Mouse (Mus musculus): ENCODE results near the gene Zbtb8os. TPM values are rescaled to one million over a fixed set of nuclear protein-coding genes. Genes with fewer than 3 reads are reported as not detected.

Zbtb8os gene
- polyA plus RNA-seq, 1 experiment: 62.2 TPM

DNA sequence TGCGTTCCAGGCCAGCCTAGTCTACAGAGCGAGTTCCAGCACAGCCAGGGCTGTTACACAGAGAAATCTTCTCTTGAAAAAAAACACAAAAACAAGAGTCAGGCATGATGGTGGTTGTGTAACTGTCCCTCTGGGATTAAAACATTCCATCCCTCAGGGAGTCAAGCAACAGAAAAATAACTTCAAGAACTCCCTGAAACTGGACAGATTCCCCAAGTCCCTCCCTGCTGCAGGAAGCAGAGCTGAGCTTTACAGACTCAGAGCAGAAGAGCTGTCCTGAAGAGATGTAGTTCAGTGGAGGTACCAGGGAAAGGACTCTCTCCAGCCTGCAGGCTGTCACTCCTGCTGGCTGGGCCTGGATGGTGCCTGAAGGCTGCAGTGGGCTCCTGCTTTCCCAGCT, 47.0 kb downstream of the Zbtb8os start:
- no peak overlapping the region for H3K4me3 ChIP-seq (replicated peaks; ENCODE audit: control insufficient read depth, low read depth, low read length)
- WGBS: 91% methylated on average over 2 of the region's 2 CpGs

DNA sequence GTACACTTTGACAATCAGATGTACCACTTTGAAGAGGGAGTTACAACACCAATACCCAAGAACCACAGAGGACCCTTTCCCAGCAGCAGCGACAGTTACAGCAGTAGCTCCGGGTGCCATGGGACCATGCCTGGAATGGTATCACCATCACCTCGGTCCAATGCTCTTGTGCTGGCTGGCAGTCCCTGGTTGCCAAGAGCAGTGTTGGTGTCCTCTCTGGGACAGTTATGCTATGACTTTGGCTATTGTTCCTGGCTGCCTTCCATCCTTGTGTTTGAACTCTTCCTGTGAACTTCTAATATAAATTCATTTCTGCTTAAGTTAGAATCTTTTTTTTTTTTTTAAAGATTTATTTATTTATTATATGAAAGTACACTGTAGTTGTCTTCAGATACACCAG, 48.1 kb downstream of the Zbtb8os start:
- TF ChIP-seq CTCF (IDR thresholded peaks at IDR 0.05; ENCODE audit: control insufficient read depth, insufficient read depth, low read length) (no peak), POLR2A (IDR thresholded peaks at IDR 0.05; ENCODE audit: borderline replicate concordance, control insufficient read depth, low read depth, low read length) (no peak)
- WGBS: 88% methylated on average over 3 of the region's 3 CpGs
- Histone ChIP-seq H3K4me1 (ENCODE audit: control insufficient read depth, insufficient read depth, low read length) (no peaks in the 10 kb centered on the region; the same call in 1 of the 2 replicates), H3K4me3 (replicated peaks; ENCODE audit: control insufficient read depth, low read depth, low read length) (no peak overlapping the region), H3K27ac (ENCODE audit: control insufficient read depth, insufficient read depth, low read depth, low read length, poor library complexity) (no peak overlapping the region)

More for the DNA sequence above, 47.0 kb downstream of the Zbtb8os start:
- Histone ChIP-seq H3K27ac (ENCODE audit: control insufficient read depth, insufficient read depth, low read depth, low read length, poor library complexity) (no peak overlapping the region), H3K4me1 (ENCODE audit: control insufficient read depth, insufficient read depth, low read length) (no peaks in the 10 kb centered on the region; the same call in 1 of the 2 replicates)
- TF ChIP-seq POLR2A (IDR thresholded peaks at IDR 0.05; ENCODE audit: borderline replicate concordance, control insufficient read depth, low read depth, low read length) (no peak), CTCF (IDR thresholded peaks at IDR 0.05; ENCODE audit: control insufficient read depth, insufficient read depth, low read length) (no peak)

DNA sequence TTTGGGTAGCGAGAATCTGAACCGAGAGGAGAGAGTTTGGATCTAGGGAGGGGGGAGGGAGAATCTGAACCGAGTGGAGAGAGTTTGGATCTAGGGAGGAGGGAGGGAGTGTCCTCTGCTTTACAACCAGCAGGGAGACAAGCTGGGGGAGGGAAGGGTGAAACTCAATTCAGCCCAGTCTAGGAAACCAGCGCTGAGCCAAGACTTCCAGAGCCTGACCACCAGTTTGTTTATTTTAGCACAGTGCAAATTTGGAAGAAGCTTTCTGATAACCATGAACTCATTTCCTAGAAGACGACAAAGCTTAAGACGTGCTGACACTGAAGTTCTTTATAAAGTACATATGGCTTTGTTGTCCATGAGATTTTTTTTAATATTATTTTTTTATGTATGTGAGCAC, 48.9 kb downstream of the Zbtb8os start:
- H3K4me1 ChIP-seq (ENCODE audit: control insufficient read depth, insufficient read depth, low read length): no peaks in the 10 kb centered on the region; the same call in 1 of the 2 replicates
- H3K27ac ChIP-seq (ENCODE audit: control insufficient read depth, insufficient read depth, low read depth, low read length, poor library complexity): no peak overlapping the region
- TF ChIP-seq POLR2A (IDR thresholded peaks at IDR 0.05; ENCODE audit: borderline replicate concordance, control insufficient read depth, low read depth, low read length) (no peak), CTCF (IDR thresholded peaks at IDR 0.05; ENCODE audit: control insufficient read depth, insufficient read depth, low read length) (no peak)
- no peak overlapping the region for H3K4me3 ChIP-seq (replicated peaks; ENCODE audit: control insufficient read depth, low read depth, low read length)
- 67% methylated on average over 6 of the region's 6 CpGs for WGBS

DNA sequence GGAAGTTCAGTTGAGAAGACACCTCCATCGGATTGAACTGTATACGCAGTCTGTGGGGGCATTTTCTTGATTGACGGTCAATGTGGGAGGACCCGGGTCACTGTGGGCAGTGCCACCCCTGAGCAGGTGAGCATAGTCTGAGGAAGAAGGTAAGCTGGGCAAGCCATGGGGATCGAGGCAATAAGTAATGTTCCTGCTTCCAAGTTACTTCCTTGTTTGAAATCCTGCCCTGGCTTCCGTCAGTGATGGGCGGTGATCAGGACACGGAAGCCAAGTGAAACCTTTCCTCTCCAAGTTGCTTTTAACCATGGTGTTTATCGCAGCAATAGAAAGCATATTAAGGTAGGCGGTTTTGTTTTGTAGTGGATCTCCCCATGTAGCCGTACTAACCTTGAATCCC, 50.2 kb downstream of the Zbtb8os start:
- Histone ChIP-seq H3K4me3 (replicated peaks; ENCODE audit: control insufficient read depth, low read depth, low read length) (peak overlapping the region; percentile 44), H3K4me1 (ENCODE audit: control insufficient read depth, insufficient read depth, low read length) (no peaks in the 10 kb centered on the region; the same call in 1 of the 2 replicates), H3K27ac (ENCODE audit: control insufficient read depth, insufficient read depth, low read depth, low read length, poor library complexity) (no peak overlapping the region)
- WGBS: 64% methylated on average over 11 of the region's 11 CpGs
- TF ChIP-seq POLR2A (IDR thresholded peaks at IDR 0.05; ENCODE audit: borderline replicate concordance, control insufficient read depth, low read depth, low read length) (no peak), CTCF (IDR thresholded peaks at IDR 0.05; ENCODE audit: control insufficient read depth, insufficient read depth, low read length) (no peak)

DNA sequence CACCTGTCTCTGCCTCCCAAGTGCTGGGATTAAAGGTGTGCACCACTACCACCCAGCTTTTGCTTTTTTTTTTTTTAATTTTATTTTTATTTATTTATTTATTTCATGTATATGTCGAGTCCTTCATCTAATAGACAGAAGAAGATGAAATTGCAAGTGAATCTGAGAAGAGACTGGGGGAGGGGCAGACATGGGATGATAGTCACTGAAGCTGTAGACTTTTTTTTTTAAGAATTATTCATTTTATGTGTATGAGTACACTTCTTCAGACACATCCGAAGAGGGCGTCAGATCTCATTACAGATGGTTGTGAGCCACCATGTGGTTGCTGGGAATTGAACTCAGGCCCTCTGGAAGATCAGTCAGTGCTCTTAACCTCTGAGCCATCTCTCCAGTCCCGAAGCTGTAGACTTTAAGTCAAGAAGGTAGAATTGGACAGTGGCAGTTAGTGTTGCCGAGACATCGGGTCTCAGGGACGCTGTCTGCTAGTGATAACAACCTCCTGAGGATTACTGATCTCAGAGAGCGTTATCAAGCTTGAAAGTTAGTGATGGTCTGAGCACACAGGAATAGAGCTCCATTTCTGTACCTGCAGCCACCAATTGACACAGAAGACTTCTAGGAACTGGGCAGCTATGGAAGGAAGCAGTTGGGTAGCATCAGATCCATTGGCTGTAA, 50.9 kb downstream of the Zbtb8os start:
- no peak overlapping the region for H3K27ac ChIP-seq (ENCODE audit: control insufficient read depth, insufficient read depth, low read depth, low read length, poor library complexity)
- TF ChIP-seq POLR2A (IDR thresholded peaks at IDR 0.05; ENCODE audit: borderline replicate concordance, control insufficient read depth, low read depth, low read length): no peak
- TF ChIP-seq CTCF (IDR thresholded peaks at IDR 0.05; ENCODE audit: control insufficient read depth, insufficient read depth, low read length): no peak
- H3K4me3 ChIP-seq (replicated peaks; ENCODE audit: control insufficient read depth, low read depth, low read length): no peak overlapping the region
- H3K4me1 ChIP-seq (ENCODE audit: control insufficient read depth, insufficient read depth, low read length): no peaks in the 10 kb centered on the region; the same call in 1 of the 2 replicates
- 52% methylated on average over 8 of the region's 8 CpGs for WGBS

DNA sequence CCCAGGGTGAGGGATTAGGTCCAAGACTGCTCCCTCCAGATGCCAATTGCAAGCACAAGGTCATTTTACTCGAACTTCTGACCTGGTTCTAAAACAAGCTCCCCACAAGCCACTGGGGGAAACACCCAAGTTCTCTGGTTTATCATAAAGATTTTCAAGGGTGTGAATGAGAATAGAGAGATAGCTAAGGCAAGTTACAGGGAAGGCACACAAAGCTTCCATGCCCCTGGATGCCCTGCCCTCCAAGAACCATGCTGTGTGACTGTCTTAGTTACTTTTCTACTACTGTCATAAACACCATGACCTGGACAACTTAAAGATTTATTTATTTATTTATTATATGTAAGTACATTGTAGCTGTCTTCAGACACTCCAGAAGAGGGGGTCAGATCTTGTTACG, 51.5 kb downstream of the Zbtb8os start:
- Histone ChIP-seq H3K27ac (ENCODE audit: control insufficient read depth, insufficient read depth, low read depth, low read length, poor library complexity) (no peak overlapping the region), H3K4me3 (replicated peaks; ENCODE audit: control insufficient read depth, low read depth, low read length) (no peak overlapping the region), H3K4me1 (ENCODE audit: control insufficient read depth, insufficient read depth, low read length) (no peaks in the 10 kb centered on the region; the same call in 1 of the 2 replicates)
- TF ChIP-seq POLR2A (IDR thresholded peaks at IDR 0.05; ENCODE audit: borderline replicate concordance, control insufficient read depth, low read depth, low read length) (no peak), CTCF (IDR thresholded peaks at IDR 0.05; ENCODE audit: control insufficient read depth, insufficient read depth, low read length) (no peak)
- 55% methylated on average over 2 of the region's 2 CpGs for WGBS

DNA sequence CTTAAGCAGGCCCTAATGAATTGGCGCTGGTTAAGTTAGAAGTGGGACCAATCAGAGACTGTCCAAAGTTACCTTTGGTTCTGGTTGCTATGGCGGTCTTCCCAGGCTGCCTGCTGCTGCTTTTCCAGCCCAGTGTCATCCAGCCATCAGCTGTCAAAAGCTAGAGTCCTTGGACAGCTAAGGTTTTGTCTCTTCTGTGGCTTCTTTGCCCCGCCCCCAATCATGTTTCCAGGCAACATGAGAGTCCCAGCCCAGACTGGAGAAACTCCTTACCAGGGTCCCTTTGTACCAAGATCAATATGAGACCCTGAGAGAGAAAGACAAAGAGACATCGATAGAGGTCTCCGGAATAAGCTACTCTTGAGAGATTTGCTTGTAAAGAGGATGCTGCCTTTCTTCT, 52.9 kb downstream of the Zbtb8os start:
- TF ChIP-seq POLR2A (IDR thresholded peaks at IDR 0.05; ENCODE audit: borderline replicate concordance, control insufficient read depth, low read depth, low read length): no peak
- TF ChIP-seq CTCF (IDR thresholded peaks at IDR 0.05; ENCODE audit: control insufficient read depth, insufficient read depth, low read length): no peak
- 91% methylated on average over 5 of the region's 5 CpGs for WGBS
- Histone ChIP-seq H3K27ac (ENCODE audit: control insufficient read depth, insufficient read depth, low read depth, low read length, poor library complexity) (no peak overlapping the region), H3K4me3 (replicated peaks; ENCODE audit: control insufficient read depth, low read depth, low read length) (no peak overlapping the region), H3K4me1 (ENCODE audit: control insufficient read depth, insufficient read depth, low read length) (no peaks in the 10 kb centered on the region; the same call in 1 of the 2 replicates)

DNA sequence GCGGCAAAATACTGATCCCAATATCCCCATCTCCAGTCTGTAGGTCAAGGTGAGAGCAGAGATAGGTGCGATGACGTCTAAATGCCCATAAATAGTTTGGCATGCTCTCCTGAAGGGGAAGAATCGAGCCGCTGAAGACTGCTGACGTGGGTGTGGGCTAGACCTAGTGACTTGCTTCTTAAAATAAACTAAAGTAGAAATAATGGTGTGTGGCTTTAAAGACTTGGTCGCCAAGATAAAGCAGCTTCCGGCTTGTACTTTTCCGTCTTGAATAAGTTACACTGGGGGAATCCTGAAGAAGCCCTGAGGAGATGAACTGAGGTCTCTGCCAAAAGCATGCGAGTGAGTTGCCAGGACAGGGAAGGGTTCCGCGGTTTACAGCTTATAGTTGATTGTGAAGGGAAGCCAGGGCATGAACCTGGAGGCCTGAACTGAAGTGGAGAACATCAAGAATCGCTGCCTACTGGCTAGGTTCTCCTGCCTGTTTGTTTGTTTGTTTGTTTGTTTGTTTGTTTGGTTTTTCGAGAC, 54.8 kb downstream of the Zbtb8os start:
- Histone ChIP-seq H3K4me3 (replicated peaks; ENCODE audit: control insufficient read depth, low read depth, low read length) (no peak overlapping the region), H3K27ac (ENCODE audit: control insufficient read depth, insufficient read depth, low read depth, low read length, poor library complexity) (no peak overlapping the region), H3K4me1 (ENCODE audit: control insufficient read depth, insufficient read depth, low read length) (no peaks in the 10 kb centered on the region; the same call in 1 of the 2 replicates)
- no peak for TF ChIP-seq CTCF (IDR thresholded peaks at IDR 0.05; ENCODE audit: control insufficient read depth, insufficient read depth, low read length)
- no peak for TF ChIP-seq POLR2A (IDR thresholded peaks at IDR 0.05; ENCODE audit: borderline replicate concordance, control insufficient read depth, low read depth, low read length)
- WGBS: 79% methylated on average over 14 of the region's 14 CpGs
